Mouse (Mus musculus): ENCODE measurements around the gene Ncor1. TPM values are rescaled to one million over a fixed set of nuclear protein-coding genes. Genes with fewer than 3 reads are reported as not detected.
"Not testable (repeated sequence)": the region's sequence is repeated elsewhere in the genome, so short reads cannot be mapped to it uniquely, and the experiment has no call there.

The Ncor1 gene
- total RNA-seq (2021): 100 to 1,000 TPM; 260 to 273 TPM

DNA sequence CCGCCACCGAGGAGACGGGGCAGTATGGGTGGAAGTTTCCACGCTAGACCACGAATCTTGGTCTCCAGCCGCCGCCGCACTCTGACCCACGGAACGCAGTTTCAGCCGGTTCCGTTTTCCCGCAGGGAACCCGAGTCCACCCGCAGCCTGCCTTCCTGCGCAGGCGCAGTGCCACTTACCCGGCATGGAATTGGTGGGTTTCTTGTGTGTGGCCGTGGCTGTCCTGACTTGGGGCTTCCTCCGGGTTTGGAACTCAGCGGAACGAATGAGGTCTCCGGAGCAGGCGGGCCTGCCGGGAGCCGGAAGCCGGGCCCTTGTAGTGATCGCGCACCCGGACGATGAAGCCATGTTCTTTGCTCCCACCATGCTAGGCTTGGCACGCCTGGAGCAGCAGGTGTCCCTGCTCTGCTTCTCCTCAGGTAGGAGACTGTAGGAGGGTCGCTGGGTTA, at the start of gene Ncor1, which contains the start of gene Pigl:
TSS of gene Ncor1 (minus strand) at position 266 of the 449 bp plus-strand sequence.
TSS of gene Pigl (plus strand) at position 185 of the 449 bp plus-strand sequence.
- intact Hi-C loops (cut with DNase I): loop anchor here (5.0 kb wide), 1 partner anchor 79 kb away; the partner anchor contains the start of gene Cenpv
- DNase-seq (ENCODE audit: extremely low spot score in 1 of 2, low spot score in 2 of 2): peak; percentile 89 to 93

DNA sequence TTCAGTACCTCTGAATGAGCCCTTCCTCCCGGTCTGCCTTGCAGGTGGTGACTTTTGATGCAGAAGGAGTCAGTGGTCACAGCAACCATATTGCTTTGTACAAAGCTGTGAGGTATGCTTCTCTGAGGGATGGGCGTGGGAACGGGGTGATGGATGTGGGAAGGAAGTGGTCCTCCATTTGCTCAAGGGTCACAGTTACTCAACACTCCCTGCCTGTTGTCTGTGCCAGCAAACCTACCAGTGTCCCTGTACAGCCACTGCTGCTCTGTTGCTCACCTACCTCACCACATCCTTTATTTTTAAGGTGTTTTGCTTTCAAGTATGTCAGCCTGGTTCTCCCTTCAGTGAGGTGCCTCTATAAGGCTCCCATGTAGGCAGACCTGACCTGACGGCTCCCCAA, 49.3 kb upstream of the Ncor1 start:
- intact Hi-C loops (cut with DNase I): no loop called here
- DNase-seq (ENCODE audit: extremely low spot score in 1 of 2, low spot score in 2 of 2): no peak

DNA sequence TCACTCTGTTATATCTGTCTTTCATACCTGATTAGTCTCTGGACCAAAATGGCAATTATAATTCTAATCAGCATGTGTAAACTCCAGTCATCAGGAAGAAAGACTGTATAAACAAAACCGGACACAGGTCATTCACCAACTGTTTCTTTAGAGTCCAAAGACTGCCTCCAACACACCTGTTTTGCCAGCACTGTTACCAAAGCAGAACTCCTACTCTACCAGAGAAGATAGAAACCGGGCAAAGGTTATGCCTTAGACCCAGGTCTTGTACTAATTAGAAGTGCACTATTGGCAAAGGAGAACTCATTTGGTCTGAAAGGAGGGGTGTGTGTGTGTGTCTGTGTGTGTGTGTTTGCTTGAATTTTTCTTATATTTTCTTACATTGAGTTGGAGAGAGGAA, 42.2 kb upstream of the Ncor1 start:
- intact Hi-C loops (cut with DNase I): no loop called here
- DNase-seq (ENCODE audit: extremely low spot score in 1 of 2, low spot score in 2 of 2): no peak

DNA sequence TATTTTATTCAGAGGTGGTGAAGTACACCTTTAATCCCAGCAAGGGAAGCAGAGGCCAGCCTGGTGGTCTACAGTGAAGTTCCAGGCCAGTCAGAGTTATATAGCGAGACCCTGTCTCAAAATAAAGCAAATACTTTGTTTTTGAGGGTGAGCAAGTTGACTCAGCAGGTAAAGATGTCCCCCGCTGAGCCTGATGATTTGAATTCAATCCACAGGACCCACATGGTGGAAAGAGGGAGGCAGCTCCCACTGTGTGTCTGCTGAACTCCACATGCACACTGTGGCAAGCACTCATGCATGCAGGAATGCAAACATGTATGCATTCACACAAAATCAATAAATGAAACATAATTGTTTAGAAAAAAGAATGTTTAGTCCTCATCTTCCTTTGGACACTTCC, 40.5 kb upstream of the Ncor1 start:
- no peak for DNase-seq (ENCODE audit: extremely low spot score in 1 of 2, low spot score in 2 of 2)
- intact Hi-C loops (cut with DNase I): no loop called here

DNA sequence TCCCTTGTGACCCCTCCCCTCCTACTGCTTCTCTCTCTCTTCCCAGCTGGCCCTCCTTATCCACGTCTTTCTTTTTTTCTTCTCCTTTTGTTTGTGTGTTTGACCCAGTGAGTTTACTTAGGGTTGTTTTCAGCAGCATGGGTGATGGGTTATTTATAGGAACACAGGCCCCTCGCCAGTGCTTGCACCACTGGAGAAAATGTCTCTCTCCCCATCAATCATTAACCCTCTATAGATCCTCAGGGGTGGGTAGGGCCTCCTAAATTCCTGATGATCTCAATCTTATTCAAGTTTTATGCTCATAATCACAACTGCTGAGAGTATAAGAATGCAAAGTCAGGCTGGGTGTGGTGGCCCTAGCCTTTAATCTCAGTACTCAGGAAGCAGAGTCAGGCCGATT, 38.8 kb upstream of the Ncor1 start:
- intact Hi-C loops (cut with DNase I): no loop called here
- DNase-seq (ENCODE audit: extremely low spot score in 1 of 2, low spot score in 2 of 2): no peak

DNA sequence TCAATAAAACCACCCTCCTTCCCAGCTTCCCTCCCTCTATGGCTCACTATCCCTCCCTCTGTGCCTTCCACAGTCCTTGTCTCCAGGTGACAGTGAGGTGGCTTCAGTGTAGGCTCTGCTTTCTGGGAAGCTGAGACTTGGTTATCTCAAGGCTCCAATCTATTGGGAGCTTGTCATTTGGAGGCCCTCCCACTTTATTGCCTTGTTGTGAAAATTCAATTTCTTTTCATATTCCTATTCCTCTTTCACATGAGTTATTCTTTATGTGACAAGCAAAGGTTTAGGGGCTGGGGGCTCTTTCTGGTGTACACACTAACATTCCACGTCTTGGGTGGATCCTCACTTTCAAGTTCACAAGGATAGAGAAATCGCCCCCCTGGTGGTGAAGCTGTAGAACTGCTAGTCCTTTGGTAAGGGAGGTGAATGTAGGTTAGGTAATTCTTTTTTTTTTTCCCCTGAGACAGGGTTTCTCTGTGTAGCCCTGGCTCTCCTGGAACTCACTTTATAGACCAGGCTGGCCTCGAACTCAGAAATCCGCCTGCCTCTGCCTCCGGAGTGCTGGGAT, 37.9 kb upstream of the Ncor1 start:
- DNase-seq (ENCODE audit: extremely low spot score in 1 of 2, low spot score in 2 of 2): peak in 1 of 2 experiments; percentile 38
- intact Hi-C loops (cut with DNase I): no loop called here

DNA sequence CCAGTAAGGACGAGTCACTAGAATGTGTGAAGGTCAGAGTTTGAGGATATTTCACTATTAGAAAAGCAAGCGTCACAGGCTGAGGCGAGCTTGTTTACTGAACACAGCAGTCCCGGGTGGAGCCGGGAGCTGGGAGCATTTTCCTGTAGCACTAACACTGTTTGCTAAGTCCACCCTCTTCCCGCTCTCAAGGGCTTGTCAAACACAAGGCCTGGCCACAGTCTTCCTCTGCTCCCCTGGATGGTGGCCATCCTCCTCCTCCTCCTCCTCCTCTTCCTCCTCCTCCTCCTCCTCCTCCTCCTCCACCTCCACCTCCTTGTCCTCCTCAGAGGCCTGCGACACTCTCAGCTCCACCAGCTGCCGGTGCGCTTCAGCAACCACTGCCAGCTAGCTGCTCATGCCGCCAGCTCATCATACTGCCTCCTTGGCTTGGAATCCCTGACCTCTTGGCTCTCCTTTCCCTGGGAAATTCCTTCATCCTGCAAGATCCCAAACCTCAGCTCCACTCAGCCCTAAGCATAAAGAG, 37.0 kb upstream of the Ncor1 start:
- peak in 1 of 2 experiments; percentile 39 for DNase-seq (ENCODE audit: extremely low spot score in 1 of 2, low spot score in 2 of 2)

DNA sequence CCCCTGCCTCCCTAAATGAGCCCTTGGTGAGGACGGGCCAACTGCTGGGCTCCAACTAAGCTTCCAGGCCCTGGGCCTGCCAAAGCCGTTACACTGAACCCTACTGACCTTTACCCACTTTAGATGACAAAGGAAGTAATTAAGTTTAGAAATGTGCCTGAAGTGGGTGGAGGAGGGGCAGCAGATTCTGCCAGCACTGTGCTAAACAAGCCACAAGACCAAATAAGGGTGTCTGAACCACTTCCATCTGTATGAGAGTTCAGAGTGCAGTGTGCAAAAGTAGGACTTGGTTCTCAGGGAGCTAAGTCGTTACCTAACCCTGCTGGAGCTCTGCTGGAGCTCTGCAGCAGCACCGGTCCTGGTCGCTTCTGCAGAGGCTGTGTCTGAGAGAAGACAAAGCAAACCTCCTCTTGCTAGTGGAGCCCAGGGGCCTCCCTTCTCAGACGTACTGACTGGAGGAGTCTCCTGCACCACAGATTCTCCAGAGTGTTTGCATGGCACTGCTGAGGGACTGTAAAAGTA, 36.5 kb upstream of the Ncor1 start:
- intact Hi-C loops (cut with DNase I): no loop called here
- DNase-seq (ENCODE audit: extremely low spot score in 1 of 2, low spot score in 2 of 2): peak in 1 of 2 experiments; percentile 49

More for the DNA sequence above, 37.0 kb upstream of the Ncor1 start:
- intact Hi-C loops (cut with DNase I): no loop called here

DNA sequence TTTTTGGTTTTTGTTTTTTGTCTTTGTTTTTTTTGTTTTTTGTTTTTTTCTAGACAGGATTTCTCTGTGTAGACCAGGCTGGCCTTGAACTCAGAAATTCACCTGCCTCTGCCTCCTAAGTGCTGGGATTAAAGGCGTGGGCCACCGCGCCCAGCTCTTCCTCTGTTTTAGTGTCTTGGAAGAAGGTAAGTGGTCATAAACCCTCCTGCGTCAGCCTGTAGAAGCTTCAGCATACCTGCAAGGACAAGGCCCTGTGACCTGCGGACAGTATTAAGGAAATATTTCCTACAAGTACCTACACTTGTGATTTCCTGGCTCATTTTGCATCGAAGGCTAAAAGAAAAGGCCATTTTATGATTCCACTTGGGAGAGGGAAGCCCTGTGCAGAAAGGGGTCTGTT, 35.4 kb upstream of the Ncor1 start:
- intact Hi-C loops (cut with DNase I): no loop called here

DNA sequence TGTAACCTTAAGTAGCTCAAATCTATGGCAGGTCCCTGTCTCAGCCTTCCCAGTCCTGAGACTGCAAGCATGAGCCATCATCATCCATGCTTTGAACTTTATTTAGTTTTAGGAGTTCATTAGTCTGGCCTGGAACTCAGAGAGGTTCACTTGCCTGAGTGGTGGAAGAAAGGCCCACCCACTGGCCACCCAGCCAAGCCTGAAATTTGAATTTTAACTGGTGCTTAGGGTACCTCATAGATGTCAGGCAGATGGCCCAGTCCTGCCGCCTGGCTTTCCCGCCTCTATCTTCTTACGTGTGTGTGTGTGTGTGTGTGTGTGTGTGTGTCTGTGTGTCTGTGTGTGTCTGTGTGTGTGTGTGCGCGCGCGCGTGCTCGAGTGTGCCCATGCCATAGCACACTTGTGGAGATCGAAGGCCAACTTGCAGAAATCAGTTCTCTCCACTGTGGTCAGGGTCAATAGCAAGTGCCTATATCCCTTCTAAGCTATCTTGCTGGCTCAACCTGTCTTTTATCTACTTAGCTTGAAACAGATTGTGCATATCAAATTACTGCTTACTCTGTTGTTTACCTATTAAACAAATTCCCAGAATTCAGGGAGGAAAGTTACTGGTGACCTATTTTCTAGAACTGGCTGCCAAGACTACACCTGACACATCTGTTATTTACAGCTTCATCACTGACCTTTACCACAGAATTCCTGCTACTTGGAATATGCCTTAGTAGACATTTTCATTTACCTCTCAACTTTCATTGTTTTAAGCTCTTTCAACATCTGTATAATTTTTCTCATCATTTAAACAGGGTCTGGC, 29.4 kb upstream of the Ncor1 start:
- no peak for DNase-seq (ENCODE audit: extremely low spot score in 1 of 2, low spot score in 2 of 2)
- intact Hi-C loops (cut with DNase I): no loop called here

More for the DNA sequence above, 35.4 kb upstream of the Ncor1 start:
- no peak for DNase-seq (ENCODE audit: extremely low spot score in 1 of 2, low spot score in 2 of 2)

DNA sequence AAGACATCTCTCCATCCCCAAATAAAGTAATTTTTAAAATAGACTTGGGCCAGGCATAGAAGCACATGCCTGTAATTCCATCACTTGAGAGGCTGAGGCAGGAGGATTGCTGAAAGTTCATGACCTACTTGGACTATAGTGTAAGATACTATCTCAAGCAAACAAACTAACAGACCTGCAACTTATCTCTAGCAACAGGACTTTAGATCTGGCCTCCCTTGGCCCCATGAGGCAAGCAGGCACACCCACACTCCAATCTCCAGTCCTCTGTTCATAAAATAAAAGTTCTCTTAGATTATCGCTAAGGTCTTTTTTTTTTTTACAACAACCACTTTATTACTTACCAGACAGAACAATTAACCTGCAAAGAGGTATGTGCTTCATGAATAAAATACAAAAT, 28.6 kb upstream of the Ncor1 start:
- DNase-seq (ENCODE audit: extremely low spot score in 1 of 2, low spot score in 2 of 2): no peak
- intact Hi-C loops (cut with DNase I): no loop called here

DNA sequence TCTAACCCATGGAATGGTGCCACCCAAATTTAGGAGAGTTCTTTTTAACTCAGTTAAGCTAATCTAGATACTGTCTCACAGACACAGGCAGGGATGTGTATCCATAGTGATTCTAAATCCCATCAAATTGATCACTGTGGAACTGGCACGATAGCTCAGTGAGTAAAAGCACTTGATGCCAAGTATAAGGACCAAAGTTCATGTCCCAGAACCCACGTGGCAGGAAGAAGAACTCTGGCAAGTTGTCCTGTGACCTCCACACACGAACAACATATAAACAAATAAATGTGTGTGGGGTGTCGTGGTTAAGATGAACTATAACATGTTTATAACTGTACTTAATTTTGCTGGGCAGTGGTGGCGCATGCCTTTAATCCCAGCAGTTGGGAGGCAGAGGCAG, 21.2 kb upstream of the Ncor1 start:
- no peak for DNase-seq (ENCODE audit: extremely low spot score in 1 of 2, low spot score in 2 of 2)
- intact Hi-C loops (cut with DNase I): no loop called here

DNA sequence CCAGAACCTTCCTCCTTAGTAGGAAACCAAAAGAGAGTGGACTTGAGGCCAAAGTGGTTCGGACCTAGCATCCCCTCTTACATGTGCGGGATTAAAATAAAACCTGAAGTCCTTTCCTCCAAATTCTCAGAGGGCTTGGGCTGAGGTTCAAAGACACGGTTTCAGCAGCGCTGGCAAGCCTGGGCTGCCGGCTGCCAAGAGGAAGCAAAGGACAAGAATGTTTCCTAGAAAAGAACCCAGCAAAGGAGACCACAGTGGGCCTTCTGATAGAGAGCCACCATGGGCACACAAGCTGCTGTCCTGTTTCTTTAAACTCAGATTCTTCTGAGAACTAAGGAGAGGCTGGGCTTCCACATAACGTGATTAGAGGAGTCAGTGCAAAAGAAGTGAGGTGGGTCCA, 20.6 kb upstream of the Ncor1 start:
- DNase-seq (ENCODE audit: extremely low spot score in 1 of 2, low spot score in 2 of 2): no peak
- intact Hi-C loops (cut with DNase I): no loop called here

DNA sequence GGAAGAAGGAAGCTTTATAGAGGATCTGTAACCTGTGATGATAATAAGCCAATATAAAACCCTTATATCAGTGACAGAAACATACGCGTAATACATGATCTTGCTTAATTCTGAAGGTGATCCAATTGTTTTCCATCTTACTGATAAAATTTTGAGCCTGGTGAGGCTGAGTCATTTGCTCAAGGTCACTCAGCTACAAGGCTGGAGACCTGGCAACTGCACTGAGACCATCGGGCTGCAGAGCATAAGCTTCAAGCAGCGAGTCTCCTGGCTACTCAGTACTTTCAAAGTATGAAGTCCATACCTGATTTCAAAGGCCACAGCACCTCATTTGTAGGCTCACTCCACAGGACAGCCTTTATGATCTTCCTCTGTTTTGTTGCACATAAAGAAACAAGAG, 17.8 kb upstream of the Ncor1 start:
- intact Hi-C loops (cut with DNase I): no loop called here
- no peak for DNase-seq (ENCODE audit: extremely low spot score in 1 of 2, low spot score in 2 of 2)

DNA sequence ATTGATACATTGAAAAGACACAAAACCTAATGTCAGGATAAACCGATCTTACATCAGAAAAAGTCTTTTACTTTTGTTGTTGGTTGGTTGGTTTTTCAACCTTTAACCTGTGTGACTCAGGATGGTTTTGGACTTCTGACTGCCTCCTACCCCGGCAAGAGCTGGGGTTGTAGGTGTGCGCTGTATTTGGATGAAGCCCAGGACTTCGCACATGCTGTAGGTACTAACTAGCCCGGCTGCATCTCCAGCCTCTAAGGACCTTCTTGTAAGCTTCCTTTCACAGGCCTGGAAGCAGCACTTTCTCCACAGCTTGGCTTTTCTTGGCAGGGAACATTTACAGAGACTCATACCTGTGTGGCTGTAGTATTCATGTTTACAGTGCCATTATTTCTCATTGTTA, 15.2 kb upstream of the Ncor1 start:
- no peak for DNase-seq (ENCODE audit: extremely low spot score in 1 of 2, low spot score in 2 of 2)
- intact Hi-C loops (cut with DNase I): no loop called here

DNA sequence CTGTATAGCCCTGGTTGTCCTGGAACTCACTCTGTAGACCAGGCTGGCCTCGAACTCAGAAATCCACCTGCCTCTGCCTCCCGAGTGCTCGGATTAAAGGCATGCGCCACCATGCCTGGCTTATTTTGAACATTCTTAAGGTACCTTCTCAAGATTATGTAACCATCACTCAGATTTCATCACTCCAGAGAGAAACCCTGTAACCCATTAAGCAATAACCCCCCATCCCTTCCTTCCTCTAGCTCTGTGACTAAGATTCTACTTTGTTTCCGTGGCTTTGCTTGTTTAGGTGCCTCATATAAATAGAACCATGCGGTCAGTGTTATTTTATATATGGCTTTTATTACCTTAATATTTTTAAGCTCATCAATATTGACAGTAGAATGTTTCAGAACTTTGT, 12.1 kb upstream of the Ncor1 start:
- intact Hi-C loops (cut with DNase I): no loop called here

DNA sequence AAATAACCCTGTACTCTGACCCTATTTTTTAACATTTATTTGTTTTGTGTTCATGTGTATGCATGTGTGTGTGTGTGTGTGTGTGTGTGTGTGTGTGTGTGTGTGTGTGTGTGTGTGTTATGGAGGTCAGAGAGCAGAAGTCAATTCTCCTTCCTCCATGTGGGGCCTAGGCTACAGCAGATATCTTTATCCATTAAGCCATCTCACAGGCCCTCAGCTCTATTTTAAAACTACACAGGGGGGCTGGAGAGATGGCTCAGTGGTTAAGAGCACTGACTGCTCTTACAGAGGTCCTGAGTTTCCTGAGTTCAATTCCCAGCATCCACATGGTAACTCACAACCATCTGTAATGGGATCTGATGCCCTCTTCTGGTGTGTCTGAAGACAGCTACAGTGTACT, 8.9 kb upstream of the Ncor1 start:
- intact Hi-C loops (cut with DNase I); DNase-seq (ENCODE audit: extremely low spot score in 1 of 2, low spot score in 2 of 2): not testable (repeated sequence)

More for the DNA sequence above, 12.1 kb upstream of the Ncor1 start:
- DNase-seq (ENCODE audit: extremely low spot score in 1 of 2, low spot score in 2 of 2): no peak

DNA sequence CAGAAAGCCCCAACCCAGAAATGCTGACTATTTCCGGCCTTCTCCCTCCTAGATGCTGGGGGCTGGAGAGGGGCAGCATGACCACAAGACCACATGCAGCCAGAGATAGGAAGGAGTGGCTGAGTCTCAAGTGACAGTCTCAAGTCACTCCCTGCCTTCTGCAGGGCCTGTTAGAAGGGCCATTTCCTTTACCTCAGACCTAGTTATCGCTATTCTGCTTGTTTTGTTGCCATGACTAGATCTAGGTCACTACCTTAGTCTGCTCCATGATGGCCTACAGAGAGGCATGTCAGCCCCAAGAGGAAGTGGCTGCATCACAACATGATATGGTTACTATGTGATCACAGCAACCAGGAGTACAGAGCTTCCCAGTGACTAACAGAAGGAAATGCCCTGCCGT, 8.2 kb upstream of the Ncor1 start:
- intact Hi-C loops (cut with DNase I): no loop called here
- no peak for DNase-seq (ENCODE audit: extremely low spot score in 1 of 2, low spot score in 2 of 2)

DNA sequence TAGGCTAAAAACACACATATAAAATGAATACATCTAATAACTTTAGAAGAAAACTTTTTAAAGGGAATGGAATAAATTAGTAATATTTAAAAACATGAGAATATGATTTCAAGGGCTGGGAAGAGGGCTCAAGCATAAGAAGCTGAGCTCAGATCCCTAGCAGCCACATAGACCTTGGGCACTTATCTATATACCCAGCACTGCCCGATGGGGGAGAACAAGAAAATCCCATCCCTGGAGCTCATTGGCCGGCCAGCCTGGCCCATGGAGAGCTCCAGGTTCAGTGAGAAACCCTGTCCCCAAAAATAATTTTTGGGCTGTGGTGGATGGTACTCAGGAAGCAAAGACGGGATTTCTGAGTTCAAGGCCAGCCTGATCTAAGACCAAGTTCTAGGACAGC, 7.5 kb upstream of the Ncor1 start:
- no peak for DNase-seq (ENCODE audit: extremely low spot score in 1 of 2, low spot score in 2 of 2)
- intact Hi-C loops (cut with DNase I): no loop called here

DNA sequence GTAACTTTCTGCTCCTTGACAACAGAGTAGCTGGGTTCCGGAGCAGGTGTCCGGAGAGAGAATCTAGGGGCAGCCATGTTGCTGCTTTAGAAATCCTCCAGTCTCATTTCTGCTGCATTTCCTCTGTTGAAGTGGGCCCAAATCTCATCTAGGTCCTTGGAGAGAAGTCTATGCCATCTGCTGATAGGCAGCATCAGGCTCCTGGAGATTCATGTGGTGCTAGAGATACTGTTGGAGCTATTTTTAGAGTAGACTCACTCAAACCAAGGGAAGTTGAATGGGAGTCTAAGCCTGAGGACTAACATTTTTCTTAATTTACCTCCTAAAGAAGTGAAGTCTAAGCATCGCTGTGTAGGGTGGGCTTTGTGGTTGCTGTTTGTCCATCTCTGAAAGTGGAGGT, 6.4 kb upstream of the Ncor1 start:
- no peak for DNase-seq (ENCODE audit: extremely low spot score in 1 of 2, low spot score in 2 of 2)
- intact Hi-C loops (cut with DNase I): no loop called here

Data from left cerebral cortex, postnatal 10 days (tissue).